Mouse (Mus musculus) CD4-positive, CD25-positive, alpha-beta regulatory T cell, adult 2 months (primary cell): Measurements from ENCODE around the gene Actr10.

Experiments used
- DNase-seq: peaks from one replicate; pipeline ENCODE4 v3.0.0-alpha.2; 2012; ENCODE audit warnings: low read depth, low spot score

Gene Actr10

GRCm38 (mm10) chr12:70967581-70967980 is 29.9 kb downstream of the Actr10 start:
- DNase-seq = peak; percentile 17

GRCm38 (mm10) chr12:70968141-70968790 is 30.6 kb downstream of the Actr10 start:
- peak; percentile 90 for DNase-seq

GRCm38 (mm10) chr12:70968791-70969307 is 31.2 kb downstream of the Actr10 start:
- peak; percentile 95 for DNase-seq

- peak; percentile 93 for DNase-seq
Measured at GRCm38 (mm10) chr12:70969485-70970184, 32.0 kb downstream of the Actr10 start.

GRCm38 (mm10) chr12:70973831-70974230 is 36.2 kb downstream of the Actr10 start:
- DNase-seq = peak; percentile 20

- DNase-seq = peak; percentile 97
Measured at GRCm38 (mm10) chr12:70974441-70975266, 37.0 kb downstream of the Actr10 start, which contains the start of gene Psma3. TSS of gene Psma3 (plus strand) at chr12:70974621.

DNA sequence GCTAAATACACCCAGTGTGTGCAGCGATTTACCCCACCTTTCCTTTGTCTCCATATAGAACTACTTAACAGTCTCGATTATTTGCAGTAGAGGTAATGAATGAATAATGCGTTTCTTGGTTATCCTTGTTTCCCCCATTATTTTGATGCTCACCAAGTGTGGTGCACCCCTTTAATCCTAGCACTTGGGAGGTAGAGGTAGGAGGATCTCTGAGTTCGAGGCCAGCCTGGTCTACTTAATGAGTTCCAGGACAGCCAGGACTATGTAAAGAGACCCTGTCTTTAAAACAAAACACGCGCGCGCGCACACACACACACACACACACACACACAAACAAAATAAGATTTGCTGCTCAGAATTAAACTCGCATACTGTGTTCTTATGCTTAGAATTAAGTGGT is 37.7 kb downstream of the Actr10 start:
- DNase-seq = peak; percentile 18

DNA sequence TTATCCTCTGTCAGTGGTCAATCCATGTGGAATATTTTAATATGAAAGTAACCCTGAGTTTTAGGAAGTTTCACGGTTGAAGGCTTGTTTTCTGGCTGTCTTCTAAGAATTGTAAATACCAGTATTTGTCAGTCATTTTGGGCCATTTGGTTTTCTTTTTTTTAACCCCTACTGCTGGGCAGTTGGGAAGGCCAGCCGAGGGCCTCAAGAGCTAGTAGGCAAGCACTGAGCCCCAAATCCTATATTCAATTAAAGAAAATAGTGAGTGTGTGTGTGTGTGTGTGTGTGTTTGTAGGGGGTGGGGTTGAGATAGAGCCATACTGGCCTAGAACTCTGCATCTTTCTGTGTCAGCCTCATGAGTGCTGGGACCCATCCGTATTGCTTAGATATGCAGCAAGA is 38.2 kb downstream of the Actr10 start:
- DNase-seq = no peak

DNA sequence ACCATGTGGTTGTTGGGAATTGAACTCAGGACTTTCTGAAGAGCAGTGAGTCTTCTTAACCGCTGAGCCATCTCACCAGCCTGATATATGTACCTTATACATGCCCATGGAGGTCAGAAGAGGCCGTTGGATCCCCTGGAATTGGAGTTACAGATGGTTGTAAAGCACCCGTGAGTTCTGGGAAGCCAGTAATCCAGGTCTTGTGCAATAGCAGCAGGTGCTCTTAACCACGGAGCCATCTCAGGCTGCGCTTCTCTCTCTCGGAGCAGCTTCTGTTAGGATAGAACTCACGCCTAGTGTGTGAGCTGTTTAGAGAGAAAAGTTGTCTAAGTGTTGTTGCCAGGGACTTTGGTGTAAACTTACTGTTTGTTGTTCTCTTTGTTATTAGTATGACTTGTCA is 40.7 kb downstream of the Actr10 start:
- no peak for DNase-seq

DNA sequence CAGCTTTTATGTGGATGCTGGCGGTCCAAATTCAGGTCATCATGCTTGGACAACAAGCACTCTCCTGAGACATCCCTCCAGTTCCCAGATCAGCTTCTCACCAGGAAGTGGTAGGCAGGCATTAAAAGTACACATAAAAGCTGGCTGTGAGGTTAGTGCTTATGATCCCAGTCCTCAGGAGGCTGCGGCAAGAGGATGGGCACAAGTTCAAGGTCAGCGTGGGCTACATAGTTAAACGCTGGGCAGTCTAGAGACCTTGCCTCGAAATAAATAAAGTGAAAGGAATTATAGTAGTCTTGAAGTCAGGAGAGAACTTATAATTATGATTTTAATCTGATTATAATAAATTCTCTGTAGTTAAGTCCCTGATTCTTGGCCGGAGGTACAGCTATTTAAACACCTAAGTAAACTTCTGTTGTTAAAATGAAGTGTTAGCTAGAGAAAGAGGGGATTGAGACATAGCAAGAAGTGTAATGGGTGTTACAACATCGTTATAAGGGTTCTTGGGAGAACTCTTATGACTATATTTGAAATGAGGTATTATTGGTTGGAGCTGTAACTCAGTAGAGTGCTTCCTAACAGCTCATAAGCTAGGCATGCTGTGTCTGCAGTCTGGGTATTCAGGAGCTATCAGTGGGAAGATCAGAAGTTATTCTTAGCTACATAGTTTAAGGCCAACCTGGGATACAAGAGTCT is 47.3 kb downstream of the Actr10 start:
- no peak for DNase-seq

- DNase-seq = no peak
Measured at GRCm38 (mm10) chr12:70997225-70997624, 59.6 kb downstream of the Actr10 start.

DNA sequence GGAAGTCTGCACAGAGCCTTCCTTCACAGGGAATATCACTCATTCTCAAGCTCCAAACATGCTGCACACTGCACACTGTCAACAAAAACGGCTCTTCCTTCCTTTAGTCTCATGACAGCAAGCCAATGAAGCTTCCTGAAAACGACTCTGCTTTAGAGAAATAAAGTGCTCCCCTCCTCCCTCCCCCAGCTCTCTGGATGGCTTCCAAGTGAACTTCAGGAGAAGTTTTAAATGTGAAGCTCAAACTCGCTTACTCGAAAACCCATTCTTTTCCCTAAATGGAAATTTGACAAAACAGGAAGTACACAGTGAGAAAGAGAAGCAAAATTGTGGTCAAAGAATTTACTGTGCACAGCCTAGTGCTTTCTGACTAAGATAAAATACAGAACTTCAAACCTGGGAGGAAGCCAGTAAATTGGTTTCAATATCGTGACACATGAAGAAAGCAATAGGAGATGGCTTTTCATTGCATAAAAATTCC is 61.8 kb downstream of the Actr10 start:
- DNase-seq = peak; percentile 58

- no peak for DNase-seq
Measured at GRCm38 (mm10) chr12:71000344-71000743, 62.7 kb downstream of the Actr10 start.

DNA sequence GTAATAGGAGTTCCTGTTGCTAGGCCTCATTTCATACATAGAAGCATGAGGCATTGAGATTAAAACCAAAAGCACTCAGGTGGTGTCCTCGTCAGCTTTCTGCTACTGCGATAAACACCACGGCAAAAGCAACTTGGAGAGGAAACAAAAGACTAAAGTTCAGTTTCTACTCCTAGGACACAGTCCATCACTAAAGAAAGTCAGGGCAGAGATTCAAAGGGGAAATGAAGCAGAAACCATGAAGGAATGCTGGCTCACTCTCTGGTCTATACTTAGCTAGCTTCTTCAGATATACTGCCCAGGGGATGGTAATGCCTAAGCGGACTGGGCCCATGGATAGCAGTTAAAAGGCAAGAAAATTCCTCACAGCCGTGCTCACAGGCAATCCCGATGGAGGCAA is 63.8 kb downstream of the Actr10 start:
- no peak for DNase-seq

DNA sequence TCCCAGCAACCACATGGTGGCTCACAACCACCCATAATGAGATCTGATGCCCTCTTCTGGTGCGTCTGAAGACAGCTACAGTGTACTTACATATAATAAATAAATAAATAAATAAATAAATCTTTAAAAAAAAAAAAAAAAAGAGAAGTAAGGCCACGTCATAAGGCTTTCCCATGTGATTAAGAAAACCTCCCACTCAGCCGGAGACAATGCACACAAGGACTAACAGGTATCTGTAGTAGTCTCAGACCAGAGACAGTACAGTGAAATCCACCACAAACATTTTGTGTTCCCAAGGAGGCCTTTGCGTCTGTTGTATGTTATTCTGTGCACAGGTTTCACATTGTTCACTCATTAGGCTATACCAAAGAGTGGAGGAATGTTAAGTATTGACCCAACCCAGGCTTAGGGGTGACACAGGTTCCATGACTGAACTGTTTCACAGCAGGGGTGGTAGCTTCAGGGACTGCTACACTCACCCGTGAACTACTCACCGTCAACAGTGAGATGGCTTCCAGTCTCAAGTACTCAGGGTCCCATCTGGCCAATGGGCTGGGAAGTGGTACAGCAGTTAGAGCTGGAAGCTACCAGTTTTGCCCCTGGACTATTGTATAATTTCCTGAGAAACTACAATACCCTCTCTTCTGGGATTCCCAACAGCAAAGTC is 66.2 kb downstream of the Actr10 start:
- DNase-seq = no peak

DNA sequence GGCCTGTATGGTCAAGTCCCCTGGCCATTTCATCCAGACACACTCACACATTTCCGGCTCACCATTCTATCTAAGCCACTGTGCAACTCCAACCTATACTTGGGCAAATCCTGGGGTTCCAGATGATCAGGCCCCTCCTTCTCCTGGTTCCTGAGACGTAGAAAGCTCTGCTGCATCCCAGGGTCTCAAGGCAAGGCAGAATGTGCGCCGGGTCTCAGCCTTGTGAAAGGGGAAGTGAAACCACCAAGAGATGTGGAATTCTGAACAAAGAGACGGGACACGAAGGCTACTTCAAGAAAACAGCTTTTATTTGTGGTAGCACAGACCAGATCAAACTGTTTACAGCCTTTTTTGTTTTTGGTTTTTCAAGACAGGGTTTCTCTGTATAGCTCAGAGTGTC is 68.5 kb downstream of the Actr10 start:
- DNase-seq = no peak

DNA sequence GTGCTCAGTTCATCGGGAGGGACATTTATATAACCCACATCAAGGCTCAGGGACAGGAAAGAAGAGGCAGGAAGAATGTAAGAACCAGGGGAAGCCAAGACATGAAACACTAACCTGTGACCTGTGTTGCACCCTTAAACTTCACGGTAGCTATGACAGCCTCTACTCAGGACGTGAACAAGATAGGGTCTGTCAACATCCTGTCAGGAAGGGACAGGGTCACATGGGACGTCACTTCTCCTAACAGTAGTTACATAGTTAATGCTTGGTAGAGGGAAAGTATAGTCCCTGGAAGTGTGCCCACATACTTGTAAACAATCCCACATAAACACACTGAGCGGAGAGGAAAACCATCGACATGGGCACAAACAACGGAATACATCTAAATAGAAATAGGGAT is 69.2 kb downstream of the Actr10 start:
- peak; percentile 53 for DNase-seq

DNA sequence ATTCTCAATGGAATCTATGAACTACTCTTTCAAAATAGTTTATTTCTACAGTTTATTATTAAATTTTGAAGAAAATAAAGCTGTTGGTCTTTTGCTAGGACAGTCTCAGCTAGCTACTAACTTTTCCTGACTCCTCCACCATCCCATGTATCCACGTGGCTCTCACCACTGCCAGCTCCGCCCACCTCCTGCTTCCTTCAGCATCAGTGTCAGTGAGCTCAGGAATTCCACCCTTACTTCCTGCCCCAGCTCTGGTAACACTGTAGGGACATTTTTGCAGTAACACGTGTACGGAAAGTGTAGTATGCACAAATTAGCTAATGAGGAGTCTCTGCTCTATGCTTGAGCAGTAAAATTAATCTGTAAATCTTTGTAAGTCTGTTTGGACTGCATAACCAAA is 72.1 kb downstream of the Actr10 start:
- no peak for DNase-seq
